In genomic region chrX:73484870-73485269, GRCm38 (mm10) we compare ENCODE assay signal across 12 mouse cellular contexts. TPM values are rescaled to one million over a fixed set of nuclear protein-coding genes. Genes with fewer than 3 reads are reported as not detected.
A peak's percentile ranks its signal among the peaks of the same experiment; 100 is the strongest.
DNase-seq lines count a peak whose midpoint lies in the region; ATAC-seq lines count a peak whose summit lies in the region.
"Had no signal": no experiment of that assay in that cellular context is flagged by ENCODE, and none has a peak within 500 bp of the region (broad histone marks: within the 10 kb centered on the region; RNA-seq: fewer than 3 reads in every experiment).

No protein-coding gene starts in this region.

- no peak overlapping the region for H3K9ac ChIP-seq in hindbrain, embryonic 12.5 days
- peak overlapping the region; percentile 71 for H3K9ac ChIP-seq in lung, embryonic 16.5 days (ENCODE audit: low read length)
- no peak overlapping the region for H3K9ac ChIP-seq in intestine, embryonic 14.5 days (ENCODE audit: low read length)
- H3K9ac ChIP-seq in stomach, embryonic 16.5 days (ENCODE audit: low read length), result peak overlapping the region; percentile 59; the same call in 1 of the 2 replicates

- H3K4me2 ChIP-seq in hindbrain, embryonic 12.5 days (replicated peaks), result peak overlapping the region; percentile 37; the same call in 1 of the 2 replicates
- H3K4me2 ChIP-seq in lung, embryonic 16.5 days (ENCODE audit: low read depth, low read length), result peak overlapping the region; percentile 57
- peak overlapping the region; percentile 49 for H3K4me2 ChIP-seq in intestine, embryonic 14.5 days (ENCODE audit: low read length)
- peak overlapping the region; percentile 52 for H3K4me2 ChIP-seq in stomach, embryonic 16.5 days (ENCODE audit: low read depth, low read length)

- H3K27ac ChIP-seq in hindbrain, embryonic 12.5 days, result no peak overlapping the region
- H3K27ac ChIP-seq in hindbrain, embryonic 10.5 days, result no peak overlapping the region
- H3K27ac ChIP-seq in lung, embryonic 16.5 days (ENCODE audit: low read length), result peak overlapping the region; percentile 10; the same call in 1 of the 2 replicates
- no peak overlapping the region for H3K27ac ChIP-seq in intestine, embryonic 14.5 days (ENCODE audit: low read depth)
- H3K27ac ChIP-seq in stomach, embryonic 16.5 days (ENCODE audit: low read length), result no peak overlapping the region

- no peak for DNase-seq in hindbrain, embryonic 10.5 days (ENCODE audit: low spot score)
- DNase-seq in lung, postnatal 10 days, result no peak
- DNase-seq in intestine, embryonic 14.5 days (ENCODE audit: low spot score), result no peak
- DNase-seq: cerebellum, postnatal 25 days; right cerebral cortex, postnatal 14 days had no signal

- no peaks in the 10 kb centered on the region for H3K36me3 ChIP-seq in hindbrain, embryonic 12.5 days
- H3K36me3 ChIP-seq in hindbrain, embryonic 10.5 days, result no peaks in the 10 kb centered on the region
- H3K36me3 ChIP-seq in lung, embryonic 16.5 days (ENCODE audit: control insufficient read depth, insufficient read depth, low read length), result no peaks in the 10 kb centered on the region
- H3K36me3 ChIP-seq in intestine, embryonic 14.5 days (ENCODE audit: control insufficient read depth, insufficient read depth, low read length), result no peaks in the 10 kb centered on the region
- no peaks in the 10 kb centered on the region for H3K36me3 ChIP-seq in stomach, embryonic 16.5 days (ENCODE audit: control insufficient read depth, insufficient read depth, low read length)

- peaks cover 5% of the 10 kb centered on the region; the same call in 1 of the 2 replicates for H3K27me3 ChIP-seq in hindbrain, embryonic 12.5 days
- H3K27me3 ChIP-seq in hindbrain, embryonic 10.5 days (ENCODE audit: insufficient read depth, poor library complexity, severe bottlenecking), result peaks cover 45% of the 10 kb centered on the region
- no peaks in the 10 kb centered on the region for H3K27me3 ChIP-seq in lung, embryonic 16.5 days (ENCODE audit: control insufficient read depth, insufficient read depth, low read depth, low read length)
- H3K27me3 ChIP-seq in intestine, embryonic 14.5 days (replicated peaks; ENCODE audit: control insufficient read depth, insufficient read depth, low read length), result 0 out of 2 replicates have a peak, but pooled peaks cover 5% of the 10 kb centered on the region
- H3K27me3 ChIP-seq in stomach, embryonic 16.5 days (ENCODE audit: control insufficient read depth, insufficient read depth, low read length), result no peaks in the 10 kb centered on the region; the same call in 1 of the 2 replicates

- WGBS in hindbrain, embryonic 12.5 days, result 88% methylated on average over 4 of the region's 4 CpGs
- WGBS in hindbrain, embryonic 10.5 days, result 88% methylated on average over 4 of the region's 4 CpGs
- WGBS in lung, embryonic 16.5 days, result 76% methylated on average over 4 of the region's 4 CpGs
- WGBS in intestine, embryonic 14.5 days, result 94% methylated on average over 4 of the region's 4 CpGs
- 86% methylated on average over 4 of the region's 4 CpGs for WGBS in stomach, embryonic 16.5 days

- H3K9me3 ChIP-seq in hindbrain, embryonic 12.5 days (replicated peaks), result no peaks in the 10 kb centered on the region
- no peaks in the 10 kb centered on the region for H3K9me3 ChIP-seq in hindbrain, embryonic 10.5 days
- no peaks in the 10 kb centered on the region for H3K9me3 ChIP-seq in lung, embryonic 16.5 days (ENCODE audit: control insufficient read depth, low read length)
- H3K9me3 ChIP-seq in intestine, embryonic 14.5 days (ENCODE audit: control insufficient read depth, low read length), result no peaks in the 10 kb centered on the region
- H3K9me3 ChIP-seq in stomach, embryonic 16.5 days (replicated peaks; ENCODE audit: control insufficient read depth, low read length), result no peaks in the 10 kb centered on the region

- H3K4me1 ChIP-seq in hindbrain, embryonic 12.5 days, result no peaks in the 10 kb centered on the region
- H3K4me1 ChIP-seq in hindbrain, embryonic 10.5 days (replicated peaks), result no peaks in the 10 kb centered on the region
- H3K4me1 ChIP-seq in lung, embryonic 16.5 days (replicated peaks; ENCODE audit: control insufficient read depth, insufficient read depth, low read length), result peaks cover 19% of the 10 kb centered on the region
- H3K4me1 ChIP-seq in intestine, embryonic 14.5 days (replicated peaks; ENCODE audit: control insufficient read depth, insufficient read depth, low read length), result peaks cover 5% of the 10 kb centered on the region; the same call in 1 of the 2 replicates
- peaks cover 4% of the 10 kb centered on the region; the same call in 1 of the 2 replicates for H3K4me1 ChIP-seq in stomach, embryonic 16.5 days (ENCODE audit: control insufficient read depth, insufficient read depth, low read length)

- ATAC-seq in hindbrain, embryonic 12.5 days (ENCODE audit: low FRiP score), result no peak
- ATAC-seq in lung, embryonic 16.5 days (ENCODE audit: low read depth), result no peak
- no peak for ATAC-seq in intestine, embryonic 14.5 days (replicated peaks; ENCODE audit: low FRiP score, low TSS enrichment, low read depth)
- ATAC-seq in stomach, embryonic 16.5 days (ENCODE audit: insufficient read depth, low FRiP score), result no peak
- no peak for ATAC-seq in granulocyte monocyte progenitor cell, adult 5-6 weeks (replicated peaks; ENCODE audit: poor library complexity, severe bottlenecking)

- no peak overlapping the region for H3K4me3 ChIP-seq in hindbrain, embryonic 12.5 days
- no peak overlapping the region for H3K4me3 ChIP-seq in hindbrain, embryonic 10.5 days
- peak overlapping the region; percentile 55 for H3K4me3 ChIP-seq in lung, embryonic 16.5 days (ENCODE audit: low read length)
- H3K4me3 ChIP-seq in intestine, embryonic 14.5 days (ENCODE audit: low read depth, low read length), result no peak overlapping the region
- H3K4me3 ChIP-seq in stomach, embryonic 16.5 days (replicated peaks; ENCODE audit: low read length), result peak overlapping the region; percentile 46

RNA-seq across cellular contexts. Expression of gene Bgn, which starts 1.5 kb away (rescaled TPM):
- polyA plus RNA-seq in hindbrain, embryonic 12.5 days (2016; fragmentation: Nextera tagmentation; extraction: Ambion mirVana), result 43.9 and 49.2 TPM in 2 replicates
- polyA plus RNA-seq in hindbrain, embryonic 10.5 days (2016; fragmentation: Nextera tagmentation; extraction: Ambion mirVana), result 17.0 and 24.3 TPM in 2 replicates
- 206 and 225 TPM in 2 replicates for polyA plus RNA-seq in lung, embryonic 16.5 days (2015; fragmentation: Nextera tagmentation; extraction: Ambion mirVana)
- polyA plus RNA-seq in intestine, embryonic 14.5 days (2014; fragmentation: Nextera tagmentation; extraction: Ambion mirVana), result 52.7 and 58.1 TPM in 2 replicates
- 87.2 and 114 TPM in 2 replicates for polyA plus RNA-seq in stomach, embryonic 16.5 days (2015; fragmentation: Nextera tagmentation; extraction: Ambion mirVana)
- not detected in 2 replicates for total RNA-seq in granulocyte monocyte progenitor cell, adult 5-6 weeks (2014; fragmentation: Nextera tagmentation)
- total RNA-seq in granulocyte monocyte progenitor cell, adult 5-6 weeks (2017), result not detected in 2 replicates

RNA-seq across cellular contexts. Expression of gene Atp2b3, which starts 18.0 kb away (rescaled TPM):
- 1.6 and 1.7 TPM in 2 replicates for polyA plus RNA-seq in hindbrain, embryonic 12.5 days (2016; fragmentation: Nextera tagmentation; extraction: Ambion mirVana)
- polyA plus RNA-seq in hindbrain, embryonic 10.5 days (2016; fragmentation: Nextera tagmentation; extraction: Ambion mirVana), result 0.21 and 0.42 TPM in 2 replicates
- 0.11 TPM in 1 of 2 replicates, not detected in the other for polyA plus RNA-seq in lung, embryonic 16.5 days (2015; fragmentation: Nextera tagmentation; extraction: Ambion mirVana)
- 0.26 and 0.49 TPM in 2 replicates for polyA plus RNA-seq in intestine, embryonic 14.5 days (2014; fragmentation: Nextera tagmentation; extraction: Ambion mirVana)
- 0.26 and 0.59 TPM in 2 replicates for polyA plus RNA-seq in stomach, embryonic 16.5 days (2015; fragmentation: Nextera tagmentation; extraction: Ambion mirVana)
- not detected in 2 replicates for total RNA-seq in granulocyte monocyte progenitor cell, adult 5-6 weeks (2014; fragmentation: Nextera tagmentation)
- not detected in 2 replicates for total RNA-seq in granulocyte monocyte progenitor cell, adult 5-6 weeks (2017)
- total RNA-seq: megakaryocyte-erythroid progenitor cell, adult 5-6 weeks had no signal

RNA-seq across cellular contexts. Expression of gene Haus7, which starts 26.0 kb away (rescaled TPM):
- 65.1 and 69.3 TPM in 2 replicates for polyA plus RNA-seq in hindbrain, embryonic 12.5 days (2016; fragmentation: Nextera tagmentation; extraction: Ambion mirVana)
- 79.7 and 81.4 TPM in 2 replicates for polyA plus RNA-seq in hindbrain, embryonic 10.5 days (2016; fragmentation: Nextera tagmentation; extraction: Ambion mirVana)
- polyA plus RNA-seq in lung, embryonic 16.5 days (2015; fragmentation: Nextera tagmentation; extraction: Ambion mirVana), result 54.2 and 54.4 TPM in 2 replicates
- 58.2 and 59.4 TPM in 2 replicates for polyA plus RNA-seq in intestine, embryonic 14.5 days (2014; fragmentation: Nextera tagmentation; extraction: Ambion mirVana)
- polyA plus RNA-seq in stomach, embryonic 16.5 days (2015; fragmentation: Nextera tagmentation; extraction: Ambion mirVana), result 49.6 and 50.9 TPM in 2 replicates
- total RNA-seq in granulocyte monocyte progenitor cell, adult 5-6 weeks (2014; fragmentation: Nextera tagmentation), result 24.2 and 29.1 TPM in 2 replicates
- total RNA-seq in granulocyte monocyte progenitor cell, adult 5-6 weeks (2017), result 51.8 and 70.7 TPM in 2 replicates

RNA-seq across cellular contexts. Expression of gene Trex2, which starts 49.7 kb away (rescaled TPM):
- not detected in 2 replicates for polyA plus RNA-seq in hindbrain, embryonic 12.5 days (2016; fragmentation: Nextera tagmentation; extraction: Ambion mirVana)
- polyA plus RNA-seq in hindbrain, embryonic 10.5 days (2016; fragmentation: Nextera tagmentation; extraction: Ambion mirVana), result 0.16 TPM in 1 of 2 replicates, not detected in the other
- not detected in 2 replicates for polyA plus RNA-seq in lung, embryonic 16.5 days (2015; fragmentation: Nextera tagmentation; extraction: Ambion mirVana)
- polyA plus RNA-seq in intestine, embryonic 14.5 days (2014; fragmentation: Nextera tagmentation; extraction: Ambion mirVana), result not detected in 2 replicates
- 12.3 and 24.8 TPM in 2 replicates for polyA plus RNA-seq in stomach, embryonic 16.5 days (2015; fragmentation: Nextera tagmentation; extraction: Ambion mirVana)
- not detected in 2 replicates for total RNA-seq in granulocyte monocyte progenitor cell, adult 5-6 weeks (2014; fragmentation: Nextera tagmentation)
- total RNA-seq in granulocyte monocyte progenitor cell, adult 5-6 weeks (2017), result not detected in 2 replicates
- total RNA-seq: gastrocnemius, adult 8-10 months; megakaryocyte-erythroid progenitor cell, adult 5-6 weeks had no signal
- polyA plus RNA-seq: neural tube, embryonic 11.5 days had no signal

Comparison
In these comparisons a context has a peak if more than half of its experiments do, and no peak if none do; other contexts are left out.
1. H3K4me3 ChIP-seq: peak in lung, embryonic 16.5 days (single experiment) and stomach, embryonic 16.5 days (single experiment); none in hindbrain, embryonic 12.5 days (single experiment), hindbrain, embryonic 10.5 days (single experiment) and intestine, embryonic 14.5 days (single experiment).
2. H3K9ac ChIP-seq: peak in lung, embryonic 16.5 days (single experiment) and stomach, embryonic 16.5 days (single experiment); none in hindbrain, embryonic 12.5 days (single experiment) and intestine, embryonic 14.5 days (single experiment).
3. Peak in every context shown above with its lines, with median percentiles within 50 percentile points of each other: H3K4me2 ChIP-seq.